Mouse (Mus musculus): ENCODE data around the gene Ddo.

DNA sequence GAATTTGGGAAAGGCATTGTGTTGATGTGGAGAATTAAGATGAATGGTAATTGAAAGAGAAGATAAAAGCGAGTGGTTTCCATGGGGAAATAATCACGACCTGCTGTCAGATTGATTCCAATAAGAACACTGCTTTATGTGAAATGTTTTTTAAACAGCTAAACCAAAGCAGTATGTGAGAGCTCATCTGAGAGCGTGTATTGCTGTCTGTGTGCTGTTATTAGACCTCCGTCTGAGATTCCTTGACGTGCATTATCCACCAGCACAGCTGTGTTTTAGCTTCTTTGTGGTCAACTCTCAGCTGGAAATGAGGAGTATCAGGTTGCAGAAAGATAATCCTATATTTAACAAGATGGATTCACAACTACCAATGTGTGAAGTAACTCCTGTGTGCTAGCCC lies 97.2 kb downstream of the Ddo start:
- TF ChIP-seq CTCF (IDR thresholded peaks at IDR 0.05; ENCODE audit: borderline replicate concordance, insufficient read depth, low read length) (no peak), POLR2A (IDR thresholded peaks at IDR 0.05; ENCODE audit: low read depth, low read length) (no peak)

Measured in embryonic fibroblast, embryonic 13.5 days (primary cell).